Mouse (Mus musculus) thymus, postnatal 0 days (tissue): ENCODE data around the gene Sphk2. TPM values are rescaled to one million over a fixed set of nuclear protein-coding genes. Genes with fewer than 3 reads are reported as not detected.
A peak's percentile ranks its signal among the peaks of the same experiment; 100 is the strongest.

Experiments
- DNase-seq: peaks from one replicate; pipeline ENCODE4 v3.0.0-alpha.2; 2015; ENCODE audit warnings: low spot score
- polyA plus RNA-seq: library from polyadenylated mRNA; unstranded; fragments of >200 nt; fragmentation: Nextera tagmentation; extraction: Ambion mirVana; gene quantifications from 2 replicates; pipeline ENCODE4 v1.2.1, GENCODE M21; 2015

Gene Sphk2
- polyA plus RNA-seq, result 19.8 and 21.8 TPM in 2 replicates

DNA sequence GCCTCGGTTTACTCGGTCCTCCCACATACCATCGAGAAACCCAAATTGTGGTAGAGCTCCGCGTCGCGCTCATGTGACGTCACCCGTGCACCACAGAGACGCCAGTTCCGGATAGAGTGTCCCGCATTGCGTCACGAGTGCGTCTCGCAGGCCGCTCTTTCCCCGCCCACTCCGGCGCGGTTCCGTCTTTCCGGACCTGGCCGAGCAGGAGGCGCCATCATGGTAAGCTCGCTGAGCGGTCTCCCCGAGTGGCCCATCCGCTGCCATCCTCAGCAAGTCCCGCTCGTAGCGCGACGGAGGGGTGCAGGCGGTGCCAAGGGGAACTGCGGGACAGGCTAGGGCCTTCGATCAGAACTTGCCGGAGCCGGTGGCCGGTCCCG lies at the start of gene Sphk2:
Gene Sphk2, minus strand, starts transcription at position 85 of the 380 bp plus-strand sequence.
- DNase-seq, result peak; percentile 99

DNA sequence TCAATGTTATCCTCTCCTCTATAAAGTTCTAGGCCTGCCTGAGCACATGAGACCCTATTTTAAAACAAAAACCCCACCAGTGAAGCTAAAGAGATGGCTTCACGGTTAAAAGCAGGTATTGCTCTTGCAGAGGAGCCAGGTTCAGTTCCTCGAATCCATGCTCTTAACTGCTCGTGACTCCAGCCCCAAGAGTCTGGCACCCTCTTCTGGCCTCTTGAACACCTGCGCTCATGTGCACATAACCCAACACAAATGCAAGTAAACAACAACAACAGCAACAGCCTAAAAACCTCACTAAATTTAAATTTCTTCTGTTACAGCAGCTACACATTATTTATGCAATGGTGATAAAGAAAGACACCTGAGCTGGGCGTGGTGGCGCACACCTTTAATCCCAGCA lies 49.7 kb upstream of the Sphk2 start:
- no peak for DNase-seq

GRCm38 (mm10) chr7:45766764-45767163 lies 49.0 kb upstream of the Sphk2 start:
- no peak for DNase-seq

- DNase-seq, result no peak
Measured at GRCm38 (mm10) chr7:45765995-45766394, 48.2 kb upstream of the Sphk2 start.

GRCm38 (mm10) chr7:45760151-45760550 lies 42.3 kb upstream of the Sphk2 start:
- DNase-seq, result peak; percentile 60

DNA sequence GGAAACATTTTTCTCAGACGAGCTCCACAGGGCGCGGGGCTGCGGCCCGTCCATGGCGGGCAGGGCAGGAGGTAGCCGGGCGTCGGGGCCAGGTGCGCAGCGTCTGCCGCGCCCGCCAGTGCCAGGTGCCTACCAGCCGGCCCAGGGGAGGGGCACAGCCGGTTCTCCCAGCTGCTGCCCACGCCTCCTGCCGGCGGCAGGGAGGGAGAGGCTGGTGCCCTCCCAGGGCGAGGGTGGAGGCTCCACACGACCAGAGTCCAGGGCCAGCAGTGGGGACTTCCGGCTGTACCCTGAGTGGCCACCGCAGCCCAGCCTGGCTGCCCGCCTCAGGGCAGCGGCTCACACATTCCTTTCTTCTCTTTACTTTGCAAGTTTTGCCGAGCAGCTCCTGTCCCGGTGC lies 41.6 kb upstream of the Sphk2 start:
- DNase-seq, result peak; percentile 66

DNA sequence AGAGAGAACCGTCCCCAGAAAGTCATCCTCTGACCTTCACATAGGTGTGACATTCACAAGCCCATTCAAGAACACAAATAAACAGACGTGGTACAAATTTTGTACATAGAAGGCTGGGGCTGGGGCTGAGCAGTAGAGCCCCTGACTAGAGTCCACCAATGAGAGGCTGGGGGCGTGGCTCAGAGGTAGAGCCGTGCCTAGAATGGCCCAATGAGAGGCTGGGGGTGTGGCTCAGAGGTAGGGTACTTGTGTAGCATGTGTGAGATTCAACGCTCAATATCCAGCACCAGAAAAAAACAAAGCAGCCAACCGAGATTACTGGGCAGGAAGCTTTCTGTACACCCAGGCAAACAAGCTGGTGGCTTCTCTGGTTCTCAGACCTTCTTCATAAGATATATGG lies 37.9 kb upstream of the Sphk2 start:
- no peak for DNase-seq

- no peak for DNase-seq
Measured at GRCm38 (mm10) chr7:45750162-45750561, 32.4 kb upstream of the Sphk2 start.

DNA sequence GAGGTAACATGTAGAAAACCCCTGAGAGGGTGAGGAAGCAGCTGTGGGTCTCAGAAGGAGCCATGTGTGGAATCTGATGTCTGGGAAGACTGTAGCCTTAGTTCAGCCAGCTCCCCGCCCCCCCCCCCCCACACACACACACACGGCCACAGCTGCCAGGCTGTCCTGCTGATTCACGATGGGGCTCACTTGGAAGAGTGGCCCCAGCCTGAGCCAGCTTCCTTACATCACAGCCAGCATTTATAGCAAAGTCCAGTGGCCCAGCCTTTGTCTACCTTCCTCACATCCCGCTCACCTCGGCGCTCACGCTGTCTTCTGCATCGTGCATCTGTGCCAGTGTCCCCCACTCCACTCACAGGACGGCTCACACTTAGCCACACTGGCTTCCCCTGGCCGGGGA lies 31.6 kb upstream of the Sphk2 start:
- no peak for DNase-seq

DNA sequence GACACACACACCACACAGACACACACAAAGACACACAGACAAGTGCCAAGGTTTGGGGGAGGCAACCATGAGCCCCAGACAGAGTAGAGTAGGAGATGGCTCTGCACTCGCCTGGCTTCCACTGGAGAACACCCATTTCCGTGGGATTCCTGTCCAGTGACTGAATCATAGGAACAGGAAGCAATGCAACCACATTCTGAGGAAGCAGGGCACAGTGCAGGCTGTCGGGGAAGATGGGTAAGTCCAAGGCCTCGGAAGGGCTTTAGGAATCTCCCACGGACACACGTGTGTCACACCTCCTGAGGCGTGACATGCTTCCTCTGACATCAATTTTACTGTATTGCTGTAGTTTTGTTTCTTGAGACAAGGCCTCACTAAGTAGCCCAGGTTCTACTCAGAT lies 30.3 kb upstream of the Sphk2 start:
- no peak for DNase-seq

- no peak for DNase-seq
Measured at GRCm38 (mm10) chr7:45747450-45747849, 29.6 kb upstream of the Sphk2 start.

- DNase-seq, result no peak
Measured at GRCm38 (mm10) chr7:45746518-45746917, 28.7 kb upstream of the Sphk2 start.

DNA sequence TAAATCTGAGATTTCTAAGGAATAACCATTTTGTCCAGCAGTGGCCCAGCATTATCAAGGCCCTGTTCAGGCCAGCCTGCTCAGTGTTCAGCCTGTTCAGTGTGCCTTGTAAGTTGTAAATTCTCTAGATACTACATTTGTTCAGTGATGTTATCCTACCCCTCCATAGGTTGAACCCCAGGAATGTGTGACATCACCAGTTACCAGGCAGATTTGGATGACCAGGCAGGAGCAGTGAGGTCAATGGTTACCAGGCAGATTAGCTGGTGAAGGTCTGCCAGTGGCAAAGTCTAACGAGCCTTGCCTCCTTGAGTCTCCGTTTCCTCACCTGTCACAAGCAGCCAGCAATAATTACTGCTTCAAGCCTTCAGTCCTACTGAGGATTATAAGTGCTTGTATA lies 26.6 kb upstream of the Sphk2 start:
- DNase-seq, result peak; percentile 30

GRCm38 (mm10) chr7:45742338-45742737 lies 24.5 kb upstream of the Sphk2 start:
- peak; percentile 50 for DNase-seq

DNA sequence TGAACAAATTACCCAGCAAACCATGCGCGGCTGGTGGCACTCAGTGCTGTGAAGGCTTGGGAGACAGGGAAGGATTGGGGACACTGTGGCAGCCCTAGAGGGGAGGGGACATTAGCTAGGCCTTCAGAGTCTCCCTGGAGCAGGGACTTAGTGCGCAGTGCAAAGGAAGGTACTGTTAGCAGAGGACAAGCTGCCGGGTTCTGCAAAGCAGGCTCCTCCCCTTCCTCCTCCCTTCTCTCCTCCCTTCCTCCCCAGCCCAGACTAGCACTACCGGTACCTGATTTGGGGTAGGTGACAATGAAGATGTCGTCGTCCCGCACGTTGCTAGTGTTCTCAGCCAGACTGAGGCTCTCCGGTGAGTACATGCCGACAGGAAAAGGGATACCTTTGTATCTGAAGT lies 24.0 kb upstream of the Sphk2 start:
- DNase-seq, result peak; percentile 77

DNA sequence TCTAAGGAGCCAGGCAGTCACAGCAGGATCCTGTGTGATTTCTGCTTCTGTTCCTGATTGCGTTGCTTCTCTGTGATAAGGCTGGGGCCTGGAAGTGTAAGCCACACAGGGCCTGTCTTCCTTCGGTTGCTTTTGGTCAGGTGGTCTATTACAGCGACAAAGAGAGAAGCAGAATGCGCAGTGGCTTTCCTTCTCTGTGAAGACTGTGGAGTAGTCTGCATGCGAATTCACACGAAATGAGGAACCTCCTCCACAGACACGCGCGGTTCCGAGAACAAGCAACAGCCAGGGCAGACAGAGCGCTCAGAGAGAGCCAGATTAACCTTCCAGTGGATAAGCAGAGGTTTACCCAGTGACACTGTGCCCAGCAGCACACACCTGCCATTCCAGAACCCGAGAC lies 23.5 kb upstream of the Sphk2 start:
- DNase-seq, result no peak

GRCm38 (mm10) chr7:45739820-45740219 lies 22.0 kb upstream of the Sphk2 start:
- no peak for DNase-seq

- DNase-seq, result peak; percentile 91
Measured at GRCm38 (mm10) chr7:45739162-45739763, 21.5 kb upstream of the Sphk2 start.

- peak; percentile 89 for DNase-seq
Measured at GRCm38 (mm10) chr7:45733477-45733876, 15.7 kb upstream of the Sphk2 start.

DNA sequence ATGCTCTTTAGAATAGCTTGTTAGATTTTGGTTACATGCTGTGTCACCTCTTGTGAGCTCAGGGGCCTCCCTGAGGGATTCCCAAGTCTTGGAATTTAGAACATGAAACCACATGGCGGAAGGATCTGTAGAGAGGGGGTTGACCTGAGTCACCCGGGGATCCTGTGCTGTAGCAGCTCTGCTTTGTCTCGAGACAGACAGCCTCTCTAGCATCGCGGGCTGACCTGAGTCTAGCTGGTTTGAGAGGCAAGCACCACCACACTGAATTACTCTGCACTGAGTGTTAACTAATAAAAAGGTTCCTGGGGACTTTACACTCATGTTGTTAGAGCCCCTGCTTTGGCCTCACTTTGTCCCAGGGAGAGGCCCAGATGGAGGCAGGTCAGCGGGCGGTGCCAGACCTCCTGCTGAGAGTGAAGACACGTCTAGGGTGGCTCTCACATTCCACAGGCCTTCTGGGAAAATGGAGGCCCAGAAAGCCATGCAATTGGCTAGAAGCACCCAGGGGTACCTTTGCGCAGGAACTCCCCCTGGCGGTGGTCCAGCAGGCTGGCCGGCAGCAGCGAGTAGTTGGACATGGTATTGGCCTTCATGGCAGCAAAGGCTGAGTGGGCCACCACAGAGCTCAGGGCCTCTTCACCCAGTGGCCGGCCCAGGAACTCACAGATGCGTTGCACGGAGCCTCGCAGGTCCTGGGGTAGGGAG lies 13.1 kb upstream of the Sphk2 start:
- peak; percentile 47 for DNase-seq

GRCm38 (mm10) chr7:45727625-45728024 lies 9.8 kb upstream of the Sphk2 start:
- DNase-seq, result no peak

DNA sequence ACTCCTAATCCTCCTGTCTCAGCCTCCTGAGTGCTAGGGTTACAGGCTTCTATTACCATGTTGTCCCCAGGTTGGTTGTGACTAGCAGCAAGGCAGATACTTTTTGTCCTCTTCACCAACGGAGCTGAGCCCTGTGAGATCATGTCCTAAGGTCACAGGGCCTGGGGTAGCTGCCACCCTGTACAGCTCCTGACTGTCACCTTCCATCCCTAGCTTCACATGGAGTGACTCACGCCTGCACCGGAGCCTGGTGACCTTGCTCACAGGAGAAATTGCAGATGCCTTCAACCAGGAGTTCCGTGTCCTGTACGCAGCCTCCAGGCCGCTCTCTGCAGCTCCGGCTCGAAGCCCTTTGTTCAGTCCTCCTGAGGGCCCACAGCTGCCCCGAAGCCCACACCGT lies 8.6 kb upstream of the Sphk2 start:
- no peak for DNase-seq

- no peak for DNase-seq
Measured at GRCm38 (mm10) chr7:45725713-45726112, 7.9 kb upstream of the Sphk2 start, which contains the start of gene Spaca4. Gene Spaca4, minus strand, starts transcription at chr7:45725813.
